Mouse (Mus musculus) small intestine, adult 2 months (tissue): ENCODE results near the gene Cacna2d1.

ENCODE experiments used
- CTCF ChIP-seq: fragments of 200-500 bp; IDR thresholded peaks from 2 replicates; pipeline ENCODE4 v1.5.1; 2012; ENCODE audit warnings: low read depth, mild to moderate bottlenecking, control low read depth, inconsistent platforms, low read length, moderate library complexity, mixed read lengths; ENCODE audit not compliant: insufficient replicate concordance, insufficient read length; ENCODE audit errors: extremely low read depth
- POLR2A ChIP-seq: fragments of 200-500 bp; IDR thresholded peaks from 2 replicates; pipeline ENCODE4 v1.6.1; 2012; ENCODE audit warnings: low read depth, mild to moderate bottlenecking, control low read depth, inconsistent platforms, low read length, moderate library complexity

GRCm38 (mm10) chr5:16189878-16190277 lies 255.4 kb downstream of the Cacna2d1 start:
- no peak for TF ChIP-seq CTCF
- no peak for TF ChIP-seq POLR2A
